Mouse (Mus musculus) spleen, adult 2 months (tissue): ENCODE results near the gene G3bp2.

Source experiments
- CTCF ChIP-seq: fragments of 200-500 bp; IDR thresholded peaks from 2 replicates; pipeline ENCODE4 v1.5.1; 2011; ENCODE audit warnings: mild to moderate bottlenecking, inconsistent platforms; ENCODE audit not compliant: insufficient read depth, insufficient read length, insufficient replicate concordance; ENCODE audit errors: extremely low read depth
- POLR2A ChIP-seq: fragments of 200-500 bp; IDR thresholded peaks from 2 replicates; pipeline ENCODE4 v1.6.1; 2011; ENCODE audit warnings: low read depth, low read length, inconsistent platforms

DNA sequence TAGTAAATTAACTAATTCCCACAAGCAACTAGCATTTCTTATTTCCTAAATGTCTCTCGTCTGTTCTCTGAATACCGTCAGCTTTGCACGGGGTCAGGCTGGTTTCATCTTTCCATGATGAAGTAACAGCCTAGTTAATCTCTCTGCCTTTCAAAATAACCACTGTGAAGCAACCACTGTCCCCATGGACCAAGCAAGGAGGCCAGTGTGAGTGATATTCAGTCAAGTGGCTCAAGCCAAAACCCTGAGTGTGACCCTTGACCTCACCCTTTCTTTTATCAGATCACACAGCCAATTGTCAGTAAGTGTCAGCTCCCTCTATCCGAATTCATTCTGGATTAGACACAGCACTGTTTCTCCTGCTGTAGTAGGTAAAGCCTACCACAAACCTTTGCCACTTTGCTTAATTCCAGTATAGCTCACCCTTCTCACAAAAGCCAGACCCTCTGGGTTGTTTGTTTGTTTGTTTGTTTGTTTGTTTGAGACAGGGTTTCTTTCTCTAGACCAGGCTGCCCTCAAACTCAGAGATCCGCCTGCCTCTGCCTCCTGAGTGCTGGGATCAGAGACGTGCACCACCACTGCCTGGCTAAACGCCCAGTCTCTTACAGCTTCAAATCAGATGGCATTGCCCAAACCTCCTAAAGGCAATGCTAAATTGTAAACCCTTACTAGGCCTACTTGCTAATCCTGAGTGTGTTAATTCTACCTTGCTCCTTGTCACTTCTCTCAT is 2.5 kb upstream of the G3bp2 start:
- TF ChIP-seq POLR2A (no peak), CTCF (no peak)
